In the genomic region with DNA sequence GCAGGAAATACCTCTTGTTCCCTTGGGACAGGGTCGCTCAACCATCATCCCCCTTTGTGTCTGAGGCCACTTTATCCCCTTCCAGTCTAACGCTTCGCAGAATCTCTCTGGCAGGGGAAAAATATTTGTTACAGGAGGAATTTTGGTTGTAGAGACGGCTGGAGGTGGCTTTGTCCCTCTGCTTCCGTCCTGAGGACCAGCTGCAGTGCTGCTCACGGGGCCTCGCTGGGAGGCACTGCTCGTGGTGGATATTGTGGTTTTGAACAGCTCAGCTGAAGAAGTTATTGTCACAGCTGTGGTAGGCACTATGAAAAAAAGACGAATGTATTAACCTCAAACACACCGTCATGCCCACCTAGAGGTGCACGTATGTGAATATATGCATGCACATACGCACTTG, we compare ENCODE assay signal across 13 mouse cellular contexts.
DNase-seq lines count a peak whose midpoint lies in the region; ATAC-seq lines count a peak whose summit lies in the region.
"Had no signal": no experiment of that assay in that cellular context is flagged by ENCODE, and none has a peak within 500 bp of the region (broad histone marks: within the 10 kb centered on the region; RNA-seq: fewer than 3 reads in every experiment).

No protein-coding gene starts in this region.

- 58% methylated on average over 12 of the region's 12 CpGs for WGBS in forebrain, embryonic 16.5 days
- WGBS in forebrain, embryonic 15.5 days, result 58% methylated on average over 12 of the region's 12 CpGs

- no peak overlapping the region for H3K27ac ChIP-seq in forebrain, embryonic 16.5 days (ENCODE audit: low read length)
- H3K27ac ChIP-seq in forebrain, embryonic 15.5 days (replicated peaks), result no peak overlapping the region

- DNase-seq in retina, embryonic 14.5 days (ENCODE audit: low spot score), result peak; percentile 25
- DNase-seq in retina, postnatal 1 day, result no peak
- no peak for DNase-seq in urinary bladder, postnatal 10 days (ENCODE audit: low spot score)
- DNase-seq in frontal cortex, adult 2 months (ENCODE audit: extremely low spot score in 1 of 2, low spot score in 1 of 2), result no peak
- no peak for DNase-seq in left cerebral cortex, adult 9 months (ENCODE audit: low spot score in 2 of 2)
- DNase-seq: gastrocnemius, postnatal 25 days; heart, postnatal 36 days; left cerebral cortex, postnatal 4 days; lung, embryonic 14.5 days had no signal

- H3K27me3 ChIP-seq in forebrain, embryonic 16.5 days (replicated peaks; ENCODE audit: control insufficient read depth, insufficient read depth, low read length), result no peaks in the 10 kb centered on the region
- H3K27me3 ChIP-seq in forebrain, embryonic 15.5 days, result no peaks in the 10 kb centered on the region

- no peak overlapping the region for H3K4me3 ChIP-seq in forebrain, embryonic 16.5 days (replicated peaks; ENCODE audit: low read length)
- no peak overlapping the region for H3K4me3 ChIP-seq in forebrain, embryonic 15.5 days

- H3K9ac ChIP-seq in forebrain, embryonic 16.5 days (replicated peaks; ENCODE audit: low read depth, low read length), result no peak overlapping the region
- no peak overlapping the region for H3K9ac ChIP-seq in forebrain, embryonic 15.5 days (replicated peaks)
- H3K9ac ChIP-seq: lung, embryonic 14.5 days had no signal

- no peak overlapping the region for H3K4me2 ChIP-seq in forebrain, embryonic 16.5 days (ENCODE audit: low read length)
- H3K4me2 ChIP-seq in forebrain, embryonic 15.5 days (replicated peaks), result no peak overlapping the region
- H3K4me2 ChIP-seq: lung, embryonic 14.5 days had no signal

- H3K36me3 ChIP-seq in forebrain, embryonic 16.5 days (ENCODE audit: control insufficient read depth, insufficient read depth), result peaks cover 9% of the 10 kb centered on the region; the same call in 1 of the 2 replicates
- peaks cover 21% of the 10 kb centered on the region; the same call in 1 of the 2 replicates for H3K36me3 ChIP-seq in forebrain, embryonic 15.5 days

- no peaks in the 10 kb centered on the region for H3K9me3 ChIP-seq in forebrain, embryonic 16.5 days (ENCODE audit: control insufficient read depth, low read length)
- no peaks in the 10 kb centered on the region for H3K9me3 ChIP-seq in forebrain, embryonic 15.5 days

- H3K4me1 ChIP-seq in forebrain, embryonic 16.5 days (replicated peaks; ENCODE audit: control insufficient read depth, insufficient read depth, low read length), result peaks cover 18% of the 10 kb centered on the region
- peaks cover 23% of the 10 kb centered on the region for H3K4me1 ChIP-seq in forebrain, embryonic 15.5 days

- ATAC-seq in forebrain, embryonic 16.5 days, result 0 out of 2 replicates have a peak, but pooled peaks have one; percentile 16
- ATAC-seq in forebrain, embryonic 15.5 days (replicated peaks), result no peak
- ATAC-seq in monocyte, adult 5-6 weeks (replicated peaks; ENCODE audit: insufficient number of reproducible peaks, low FRiP score, low TSS enrichment, poor library complexity, severe bottlenecking), result 0 out of 2 replicates have a peak, but pooled peaks have one; percentile 40
- ATAC-seq: activated CD4-positive, CD25-positive, alpha-beta regulatory T cell, adult 4 months had no signal
